20 mouse cellular contexts compared by ENCODE assay signal in the genomic region with DNA sequence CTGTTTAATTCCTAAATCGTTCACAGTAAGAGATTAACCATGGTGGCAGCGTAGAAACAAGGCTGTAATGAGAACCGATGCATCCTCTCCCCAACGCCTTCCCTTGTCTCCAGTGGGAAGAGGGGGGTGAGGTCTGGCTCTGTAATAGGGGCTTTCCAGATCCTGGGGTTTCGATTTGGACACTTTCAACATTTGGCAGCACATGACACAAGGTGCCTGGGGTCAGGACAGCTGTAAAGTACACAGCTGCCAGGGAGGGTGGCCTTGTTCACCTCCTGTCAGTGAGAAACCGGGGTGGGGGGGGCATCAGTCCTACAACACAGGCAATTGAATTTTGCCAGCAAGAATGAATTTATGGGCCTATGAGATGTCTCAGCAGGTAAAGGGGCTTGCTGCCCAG.
DNase-seq lines count a peak whose midpoint lies in the region; ATAC-seq and TF ChIP-seq lines count a peak whose summit lies in the region.
"Had no signal": no experiment of that assay in that cellular context is flagged by ENCODE, and none has a peak within 500 bp of the region (broad histone marks: within the 10 kb centered on the region; RNA-seq: fewer than 3 reads in every experiment).

No protein-coding gene starts in this region.

- WGBS in kidney, postnatal 0 days, result 44% methylated on average over 6 of the region's 6 CpGs
- 85% methylated on average over 6 of the region's 6 CpGs for WGBS in spleen, adult 2 months
- 69% methylated on average over 6 of the region's 6 CpGs for WGBS in small intestine, adult 2 months

- H3K27ac ChIP-seq in gastrocnemius, adult 2 months, result peak overlapping the region; percentile 87
- 0 out of 2 replicates have a peak overlapping the region, but pooled peaks have one; percentile 31 for H3K27ac ChIP-seq in kidney, postnatal 0 days
- peak overlapping the region; percentile 12; the same call in 1 of the 2 replicates for H3K27ac ChIP-seq in spleen, adult 2 months (ENCODE audit: insufficient read depth, low read length)
- H3K27ac ChIP-seq in small intestine, adult 2 months (ENCODE audit: insufficient read depth, low read depth, low read length), result 0 out of 2 replicates have a peak overlapping the region, but pooled peaks have one; percentile 3
- H3K27ac ChIP-seq: layer of hippocampus, adult 2 months; midbrain, embryonic 13.5 days had no signal

- no peaks in the 10 kb centered on the region for H3K36me3 ChIP-seq in kidney, postnatal 0 days (ENCODE audit: insufficient read depth, low read length)
- no peaks in the 10 kb centered on the region for H3K36me3 ChIP-seq in spleen, adult 2 months (ENCODE audit: control insufficient read depth, insufficient read depth, low read length)
- H3K36me3 ChIP-seq in small intestine, adult 2 months (ENCODE audit: control insufficient read depth, insufficient read depth, low read length), result no peaks in the 10 kb centered on the region
- H3K36me3 ChIP-seq: heart, embryonic 12.5 days; limb, embryonic 12.5 days; midbrain, embryonic 13.5 days had no signal

- no peaks in the 10 kb centered on the region for H3K27me3 ChIP-seq in kidney, postnatal 0 days (ENCODE audit: insufficient read depth, low read length)
- H3K27me3 ChIP-seq in spleen, adult 2 months (ENCODE audit: control insufficient read depth, insufficient read depth, low read length), result no peaks in the 10 kb centered on the region
- H3K27me3 ChIP-seq in small intestine, adult 2 months (ENCODE audit: control insufficient read depth, insufficient read depth, low read length), result no peaks in the 10 kb centered on the region
- H3K27me3 ChIP-seq: heart, embryonic 12.5 days; limb, embryonic 12.5 days; midbrain, embryonic 13.5 days had no signal

- no peaks in the 10 kb centered on the region for H3K9me3 ChIP-seq in kidney, postnatal 0 days (replicated peaks; ENCODE audit: low read length)
- H3K9me3 ChIP-seq: heart, embryonic 12.5 days; limb, embryonic 12.5 days; midbrain, embryonic 13.5 days had no signal

- H3K9ac ChIP-seq in kidney, postnatal 0 days (ENCODE audit: low read depth, low read length), result no peak overlapping the region
- H3K9ac ChIP-seq: heart, embryonic 12.5 days; limb, embryonic 12.5 days; midbrain, embryonic 13.5 days had no signal

- TF ChIP-seq CTCF in gastrocnemius, adult 2 months (IDR thresholded peaks at IDR 0.05), result no peak
- TF ChIP-seq CTCF in kidney, postnatal 0 days (IDR thresholded peaks at IDR 0.05; ENCODE audit: low read depth), result no peak
- TF ChIP-seq CTCF in spleen, adult 2 months (IDR thresholded peaks at IDR 0.05; ENCODE audit: extremely low read depth, insufficient read depth, insufficient read length, insufficient replicate concordance), result no peak
- TF ChIP-seq CTCF in small intestine, adult 2 months (IDR thresholded peaks at IDR 0.05; ENCODE audit: extremely low read depth, insufficient read length, insufficient replicate concordance, low read depth, low read length), result no peak

- TF ChIP-seq POLR2A in spleen, adult 2 months (IDR thresholded peaks at IDR 0.05; ENCODE audit: low read depth, low read length), result no peak
- TF ChIP-seq POLR2A in small intestine, adult 2 months (IDR thresholded peaks at IDR 0.05; ENCODE audit: low read depth, low read length), result no peak

- no peak for DNase-seq in gastrocnemius, adult 2 months
- no peak for DNase-seq in gastrocnemius, postnatal 10 days
- DNase-seq in kidney, postnatal 0 days (ENCODE audit: low spot score), result no peak
- no peak for DNase-seq in kidney, adult 18-20 months
- no peak for DNase-seq in spleen, adult 2 months (ENCODE audit: low read depth in 1 of 2, low spot score in 2 of 2)
- DNase-seq in spleen, postnatal 4 days (ENCODE audit: low spot score in 2 of 2), result no peak
- no peak for DNase-seq in left cerebral cortex, adult 8-10 months (ENCODE audit: low spot score in 2 of 2)
- DNase-seq: adrenal gland, postnatal 36 days; cerebellum, adult 9-10 months; gastrocnemius, postnatal 14 days; heart, postnatal 4 days; kidney, postnatal 10 days; retina, postnatal 1 day; thymus, adult 18-20 months had no signal

- no peak overlapping the region for H3K4me3 ChIP-seq in gastrocnemius, adult 2 months
- no peak overlapping the region for H3K4me3 ChIP-seq in kidney, postnatal 0 days (replicated peaks; ENCODE audit: low read depth, low read length)
- no peak overlapping the region for H3K4me3 ChIP-seq in spleen, adult 2 months (ENCODE audit: extremely low read depth, insufficient read depth, insufficient read length)
- no peak overlapping the region for H3K4me3 ChIP-seq in small intestine, adult 2 months (ENCODE audit: low read depth, low read length)
- H3K4me3 ChIP-seq: heart, embryonic 12.5 days; layer of hippocampus, adult 2 months; limb, embryonic 12.5 days; midbrain, embryonic 13.5 days had no signal

- H3K4me1 ChIP-seq in kidney, postnatal 0 days (replicated peaks; ENCODE audit: insufficient read depth, low read length), result 0 out of 2 replicates have a peak, but pooled peaks cover 7% of the 10 kb centered on the region
- no peaks in the 10 kb centered on the region for H3K4me1 ChIP-seq in spleen, adult 2 months (ENCODE audit: control insufficient read depth, insufficient read depth, insufficient read length)
- peaks cover 9% of the 10 kb centered on the region; the same call in 1 of the 2 replicates for H3K4me1 ChIP-seq in small intestine, adult 2 months (ENCODE audit: control insufficient read depth, insufficient read depth, insufficient read length, low read length)
- H3K4me1 ChIP-seq: midbrain, embryonic 13.5 days had no signal

- intact Hi-C loops in gastrocnemius, adult 2 months (cut with DNase I), result no loop called here

- no peak overlapping the region for H3K4me2 ChIP-seq in kidney, postnatal 0 days (ENCODE audit: low read length)
- H3K4me2 ChIP-seq: heart, embryonic 12.5 days; limb, embryonic 12.5 days; midbrain, embryonic 13.5 days had no signal

- ATAC-seq in kidney, postnatal 0 days (replicated peaks; ENCODE audit: low FRiP score, low read depth), result no peak
- ATAC-seq: inflammation-experienced regulatory T-cells, adult 6 months; midbrain, embryonic 13.5 days had no signal

Comparison
In these comparisons a context has a peak if more than half of its experiments do, and no peak if none do; other contexts are left out.
1. H3K27ac ChIP-seq: peak in every context shown above with its lines; median percentile 87 in gastrocnemius, adult 2 months; 31 in kidney, postnatal 0 days; 12 in spleen, adult 2 months; 3 in small intestine, adult 2 months.